Mouse (Mus musculus): Measurements from ENCODE around the gene Rab7b. TPM values are rescaled to one million over a fixed set of nuclear protein-coding genes. Genes with fewer than 3 reads are reported as not detected.
A peak's percentile ranks its signal among the peaks of the same experiment; 100 is the strongest.

Rab7b gene
- polyA plus RNA-seq, 1 experiment from 2014 or later, result 1.1 TPM

DNA sequence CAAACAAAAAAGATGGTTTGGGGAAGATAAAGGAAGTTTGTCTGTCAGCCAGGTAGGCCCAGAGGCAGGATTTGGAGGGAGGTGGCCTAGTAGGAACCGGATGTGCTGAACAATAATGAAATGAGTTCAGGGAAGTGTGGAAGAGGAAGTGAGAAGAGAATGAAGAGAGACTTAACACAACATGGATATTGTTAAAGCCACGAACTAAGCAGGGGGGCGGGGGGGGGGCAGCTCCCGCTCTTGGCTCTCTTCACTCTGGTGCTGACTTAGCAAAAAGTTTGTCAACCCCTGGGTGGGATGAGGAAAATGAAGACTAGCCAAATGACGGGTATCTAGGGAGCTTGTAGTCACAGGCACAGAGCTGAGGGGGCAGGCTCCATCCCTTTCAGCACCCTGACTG is 12.0 kb downstream of the Rab7b start:
- Histone ChIP-seq H3K36me3 (no peaks in the 10 kb centered on the region), H3K27ac (no peak overlapping the region)
- 69% methylated on average over 5 of the region's 5 CpGs for WGBS

DNA sequence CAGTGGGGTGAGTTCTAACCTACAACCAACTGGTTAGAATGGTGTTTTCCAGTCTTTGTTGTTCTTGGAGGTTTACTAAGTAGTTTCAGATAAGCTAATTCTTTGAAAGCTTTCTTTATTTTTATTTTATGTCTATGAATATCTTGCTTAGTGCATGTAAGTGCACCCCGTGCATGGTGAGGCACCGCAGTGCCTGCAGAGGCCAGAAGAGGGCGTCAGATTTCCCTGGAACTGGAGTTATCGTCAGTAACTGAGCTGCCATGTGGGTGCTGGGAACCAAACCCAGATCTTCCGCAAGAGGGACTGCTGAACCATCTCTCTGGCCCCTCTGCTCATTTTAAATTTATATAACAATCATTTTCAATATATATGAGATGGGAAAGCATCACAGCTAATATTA is 12.9 kb downstream of the Rab7b start:
- Histone ChIP-seq H3K9me3 (no peaks in the 10 kb centered on the region), H3K4me3 (no peak overlapping the region), H3K27me3 (ENCODE audit: insufficient read depth, poor library complexity, severe bottlenecking) (no peaks in the 10 kb centered on the region), H3K36me3 (no peaks in the 10 kb centered on the region), H3K27ac (no peak overlapping the region), H3K4me1 (replicated peaks) (peaks cover 3% of the 10 kb centered on the region; the same call in 1 of the 2 replicates)
- no peak for DNase-seq (ENCODE audit: low spot score)
- 86% methylated on average over 5 of the region's 5 CpGs for WGBS

More for the DNA sequence above, 12.0 kb downstream of the Rab7b start:
- Histone ChIP-seq H3K9me3 (no peaks in the 10 kb centered on the region), H3K4me1 (replicated peaks) (peaks cover 4% of the 10 kb centered on the region; the same call in 1 of the 2 replicates), H3K4me3 (no peak overlapping the region), H3K27me3 (ENCODE audit: insufficient read depth, poor library complexity, severe bottlenecking) (no peaks in the 10 kb centered on the region)
- no peak for DNase-seq (ENCODE audit: low spot score)

DNA sequence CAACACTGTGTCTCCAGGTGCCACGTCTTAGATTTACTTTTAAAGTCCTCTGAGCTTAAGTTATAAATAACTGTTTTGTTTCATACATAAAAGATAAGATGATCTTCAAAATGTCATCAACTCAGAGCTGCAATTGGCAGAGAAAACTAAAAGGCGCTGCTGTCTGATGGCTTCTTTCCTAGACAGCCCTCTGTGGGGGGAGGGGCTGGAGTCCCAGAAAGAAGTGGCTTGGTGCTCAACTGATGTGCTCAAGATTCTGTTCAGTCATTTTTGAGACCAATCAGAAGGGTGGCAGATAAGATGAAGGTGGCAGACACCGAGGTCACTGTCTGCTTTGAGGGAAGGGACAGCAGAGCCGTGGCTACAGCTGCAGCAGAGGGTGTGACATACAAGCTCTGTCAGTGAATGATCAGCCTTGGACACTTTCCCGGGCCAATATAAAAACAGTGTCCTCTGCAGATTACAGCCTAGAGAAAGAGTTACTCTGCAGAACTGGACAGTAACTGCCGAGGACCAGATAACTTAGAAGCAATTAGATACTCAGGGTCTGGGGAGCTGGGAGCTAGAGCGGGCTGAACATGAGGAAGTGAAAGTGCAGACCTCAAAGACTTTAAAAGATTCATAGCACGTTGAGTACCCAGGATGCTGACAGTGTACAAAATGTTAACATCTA is 13.7 kb downstream of the Rab7b start:
- H3K36me3 ChIP-seq, result no peaks in the 10 kb centered on the region
- 86% methylated on average over 8 of the region's 8 CpGs for WGBS
- no peak for DNase-seq (ENCODE audit: low spot score)

GRCm38 (mm10) chr1:131703482-131703881 is 15.0 kb downstream of the Rab7b start:
- Histone ChIP-seq H3K4me3 (no peak overlapping the region), H3K4me1 (replicated peaks) (no peaks in the 10 kb centered on the region), H3K27ac (no peak overlapping the region), H3K27me3 (ENCODE audit: insufficient read depth, poor library complexity, severe bottlenecking) (no peaks in the 10 kb centered on the region), H3K36me3 (no peaks in the 10 kb centered on the region), H3K9me3 (no peaks in the 10 kb centered on the region)
- no peak for DNase-seq (ENCODE audit: low spot score)
- WGBS, result 93% methylated on average over 2 of the region's 2 CpGs

More for the DNA sequence above, 13.7 kb downstream of the Rab7b start:
- Histone ChIP-seq H3K4me3 (no peak overlapping the region), H3K27me3 (ENCODE audit: insufficient read depth, poor library complexity, severe bottlenecking) (no peaks in the 10 kb centered on the region), H3K27ac (no peak overlapping the region), H3K9me3 (no peaks in the 10 kb centered on the region), H3K4me1 (replicated peaks) (no peaks in the 10 kb centered on the region)

- H3K4me1 ChIP-seq (replicated peaks), result no peaks in the 10 kb centered on the region; the same call in 1 of the 2 replicates
- 27% methylated on average over 4 of the region's 4 CpGs for WGBS
- H3K27ac ChIP-seq, result no peak overlapping the region
- no peaks in the 10 kb centered on the region for H3K27me3 ChIP-seq (ENCODE audit: insufficient read depth, poor library complexity, severe bottlenecking)
- H3K36me3 ChIP-seq, result no peaks in the 10 kb centered on the region
- H3K4me3 ChIP-seq, result no peak overlapping the region
- DNase-seq (ENCODE audit: low spot score), result peak; percentile 40
- no peaks in the 10 kb centered on the region for H3K9me3 ChIP-seq
Observed at GRCm38 (mm10) chr1:131708338-131708737, 19.8 kb downstream of the Rab7b start.

- H3K36me3 ChIP-seq, result no peaks in the 10 kb centered on the region
- no peak overlapping the region for H3K27ac ChIP-seq
- no peak overlapping the region for H3K4me3 ChIP-seq
- DNase-seq (ENCODE audit: low spot score), result no peak
- no peaks in the 10 kb centered on the region for H3K27me3 ChIP-seq (ENCODE audit: insufficient read depth, poor library complexity, severe bottlenecking)
- no peaks in the 10 kb centered on the region for H3K9me3 ChIP-seq
- WGBS, result 79% methylated on average over 10 of the region's 10 CpGs
- no peaks in the 10 kb centered on the region; the same call in 1 of the 2 replicates for H3K4me1 ChIP-seq (replicated peaks)
Observed at GRCm38 (mm10) chr1:131711518-131711917, 23.0 kb downstream of the Rab7b start.

GRCm38 (mm10) chr1:131712386-131712785 is 23.9 kb downstream of the Rab7b start:
- no peaks in the 10 kb centered on the region; the same call in 1 of the 2 replicates for H3K4me1 ChIP-seq (replicated peaks)
- no peak overlapping the region for H3K27ac ChIP-seq
- peak; percentile 81 for DNase-seq (ENCODE audit: low spot score)
- 41% methylated on average over 2 of the region's 2 CpGs for WGBS
- no peaks in the 10 kb centered on the region for H3K27me3 ChIP-seq (ENCODE audit: insufficient read depth, poor library complexity, severe bottlenecking)
- no peak overlapping the region for H3K4me3 ChIP-seq
- H3K9me3 ChIP-seq, result no peaks in the 10 kb centered on the region
- no peaks in the 10 kb centered on the region for H3K36me3 ChIP-seq

GRCm38 (mm10) chr1:131714388-131715337 is 26.2 kb downstream of the Rab7b start:
- Histone ChIP-seq H3K36me3 (no peaks in the 10 kb centered on the region), H3K27me3 (ENCODE audit: insufficient read depth, poor library complexity, severe bottlenecking) (no peaks in the 10 kb centered on the region), H3K9me3 (no peaks in the 10 kb centered on the region), H3K27ac (peak overlapping the region; percentile 50; the same call in 1 of the 2 replicates), H3K4me1 (replicated peaks) (peaks cover 7% of the 10 kb centered on the region), H3K4me3 (no peak overlapping the region)
- WGBS, result 74% methylated on average over 20 of the region's 20 CpGs
- no peak for DNase-seq (ENCODE audit: low spot score)

DNA sequence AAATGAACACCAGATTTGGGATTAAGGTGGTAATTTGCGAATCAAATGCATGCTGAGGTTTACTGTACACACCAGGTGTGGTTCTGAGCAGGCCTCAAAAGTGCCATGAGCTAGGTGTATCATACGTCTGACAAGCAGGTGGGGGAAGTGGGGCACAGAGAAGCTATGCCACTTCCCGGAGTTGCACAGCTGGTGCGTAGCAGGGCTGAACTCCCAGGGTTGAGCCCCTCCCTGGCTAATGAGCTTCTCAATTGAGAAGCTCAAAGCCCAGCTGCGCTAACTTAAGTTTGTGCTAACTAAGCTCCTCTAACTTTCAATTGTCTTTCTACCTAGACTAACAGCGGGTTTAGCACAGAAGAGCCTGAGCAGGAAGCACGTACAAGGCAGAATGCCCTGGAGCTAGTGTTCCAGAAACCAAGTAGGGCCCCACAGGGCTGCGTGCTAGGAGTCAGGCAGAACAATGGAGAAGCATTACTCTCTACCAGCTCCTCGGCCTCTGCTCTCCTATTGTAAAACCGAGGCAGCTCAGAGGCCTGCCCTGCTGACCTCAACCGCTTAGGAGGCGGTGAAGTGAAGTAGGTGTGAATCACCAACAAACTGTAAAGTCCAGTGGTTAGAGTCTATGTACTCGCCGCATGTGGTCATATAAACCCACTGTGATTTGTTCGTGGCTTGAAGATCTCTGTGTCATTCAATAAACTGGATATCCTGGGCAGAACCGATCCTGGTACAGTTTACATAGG is 30.6 kb downstream of the Rab7b start:
- H3K4me1 ChIP-seq (replicated peaks), result peaks cover 17% of the 10 kb centered on the region
- H3K36me3 ChIP-seq, result no peaks in the 10 kb centered on the region
- WGBS, result 60% methylated on average over 16 of the region's 16 CpGs
- DNase-seq (ENCODE audit: low spot score), result peak; percentile 14
- H3K9me3 ChIP-seq, result no peaks in the 10 kb centered on the region
- no peak overlapping the region for H3K4me3 ChIP-seq
- H3K27ac ChIP-seq, result peak overlapping the region; percentile 23; the same call in 1 of the 2 replicates
- H3K27me3 ChIP-seq (ENCODE audit: insufficient read depth, poor library complexity, severe bottlenecking), result no peaks in the 10 kb centered on the region; the same call in 1 of the 2 replicates

- no peak overlapping the region for H3K4me3 ChIP-seq
- H3K27me3 ChIP-seq (ENCODE audit: insufficient read depth, poor library complexity, severe bottlenecking), result no peaks in the 10 kb centered on the region; the same call in 1 of the 2 replicates
- WGBS, result 92% methylated on average over 3 of the region's 3 CpGs
- H3K4me1 ChIP-seq (replicated peaks), result peaks cover 17% of the 10 kb centered on the region
- no peaks in the 10 kb centered on the region for H3K9me3 ChIP-seq
- H3K36me3 ChIP-seq, result no peaks in the 10 kb centered on the region
- no peak for DNase-seq (ENCODE audit: low spot score)
- no peak overlapping the region for H3K27ac ChIP-seq
Observed at GRCm38 (mm10) chr1:131721989-131722388, 33.5 kb downstream of the Rab7b start.

- peak overlapping the region; percentile 30; the same call in 1 of the 2 replicates for H3K27ac ChIP-seq
Observed at GRCm38 (mm10) chr1:131723549-131723948, 35.1 kb downstream of the Rab7b start.

GRCm38 (mm10) chr1:131726586-131726985 is 38.1 kb downstream of the Rab7b start:
- Histone ChIP-seq H3K9me3 (no peaks in the 10 kb centered on the region), H3K27me3 (ENCODE audit: insufficient read depth, poor library complexity, severe bottlenecking) (no peaks in the 10 kb centered on the region), H3K27ac (no peak overlapping the region), H3K4me1 (replicated peaks) (peaks cover 13% of the 10 kb centered on the region), H3K4me3 (no peak overlapping the region), H3K36me3 (no peaks in the 10 kb centered on the region)
- no peak for DNase-seq (ENCODE audit: low spot score)
- WGBS, result 75% methylated on average over 6 of the region's 6 CpGs

More at GRCm38 (mm10) chr1:131723549-131723948, 35.1 kb downstream of the Rab7b start:
- Histone ChIP-seq H3K9me3 (no peaks in the 10 kb centered on the region), H3K36me3 (no peaks in the 10 kb centered on the region), H3K4me3 (no peak overlapping the region), H3K4me1 (replicated peaks) (peaks cover 17% of the 10 kb centered on the region), H3K27me3 (ENCODE audit: insufficient read depth, poor library complexity, severe bottlenecking) (no peaks in the 10 kb centered on the region; the same call in 1 of the 2 replicates)
- DNase-seq (ENCODE audit: low spot score), result no peak
- 63% methylated on average over 4 of the region's 4 CpGs for WGBS

All from hindbrain, embryonic 10.5 days (tissue).